In genomic region chr12:51710154-51710553, GRCm38 (mm10) we compare ENCODE assay signal across 22 mouse cellular contexts. TPM values are rescaled to one million over a fixed set of nuclear protein-coding genes. Genes with fewer than 3 reads are reported as not detected.
DNase-seq lines count a peak whose midpoint lies in the region; ATAC-seq and TF ChIP-seq lines count a peak whose summit lies in the region.
"Had no signal": no experiment of that assay in that cellular context is flagged by ENCODE, and none has a peak within 500 bp of the region (broad histone marks: within the 10 kb centered on the region; RNA-seq: fewer than 3 reads in every experiment).

No protein-coding gene starts in this region.

- no peak overlapping the region for H3K4me3 ChIP-seq in liver, embryonic 13.5 days (replicated peaks)
- no peak overlapping the region for H3K4me3 ChIP-seq in liver, embryonic 12.5 days
- H3K4me3 ChIP-seq in megakaryocyte, embryonic 14.5 days (replicated peaks) = peak overlapping the region; percentile 29
- H3K4me3 ChIP-seq in intestine, postnatal 0 days (ENCODE audit: low read depth, low read length) = no peak overlapping the region
- H3K4me3 ChIP-seq: hindbrain, embryonic 13.5 days; kidney, embryonic 15.5 days; layer of hippocampus, adult 2 months; limb, embryonic 10.5 days; neural tube, embryonic 15.5 days had no signal

- no peak overlapping the region for H3K9ac ChIP-seq in liver, embryonic 13.5 days
- no peak overlapping the region for H3K9ac ChIP-seq in liver, embryonic 12.5 days
- H3K9ac ChIP-seq in intestine, postnatal 0 days (ENCODE audit: low read depth, low read length) = no peak overlapping the region
- H3K9ac ChIP-seq: forebrain, postnatal 0 days; hindbrain, embryonic 13.5 days; kidney, embryonic 15.5 days; neural tube, embryonic 15.5 days had no signal

- no peak overlapping the region for H3K27ac ChIP-seq in liver, embryonic 13.5 days
- no peak overlapping the region for H3K27ac ChIP-seq in liver, embryonic 12.5 days
- no peak overlapping the region for H3K27ac ChIP-seq in intestine, postnatal 0 days (ENCODE audit: low read depth, low read length)
- H3K27ac ChIP-seq: hindbrain, embryonic 13.5 days; layer of hippocampus, adult 2 months; limb, embryonic 10.5 days; neural tube, embryonic 15.5 days had no signal

- no peaks in the 10 kb centered on the region for H3K36me3 ChIP-seq in liver, embryonic 13.5 days
- H3K36me3 ChIP-seq in liver, embryonic 12.5 days = no peaks in the 10 kb centered on the region
- H3K36me3 ChIP-seq in megakaryocyte, embryonic 14.5 days (replicated peaks; ENCODE audit: low read length) = peaks cover 2% of the 10 kb centered on the region
- H3K36me3 ChIP-seq in intestine, postnatal 0 days (ENCODE audit: control insufficient read depth, insufficient read depth) = no peaks in the 10 kb centered on the region
- H3K36me3 ChIP-seq: hindbrain, embryonic 13.5 days; kidney, embryonic 15.5 days; limb, embryonic 10.5 days; neural tube, embryonic 15.5 days had no signal

- no peak overlapping the region for H3K4me2 ChIP-seq in liver, embryonic 13.5 days
- no peak overlapping the region for H3K4me2 ChIP-seq in liver, embryonic 12.5 days
- no peak overlapping the region for H3K4me2 ChIP-seq in intestine, postnatal 0 days (replicated peaks; ENCODE audit: low read depth)
- H3K4me2 ChIP-seq: hindbrain, embryonic 13.5 days; kidney, embryonic 15.5 days; neural tube, embryonic 15.5 days had no signal

- H3K4me1 ChIP-seq in liver, embryonic 13.5 days (replicated peaks) = peaks cover 25% of the 10 kb centered on the region
- H3K4me1 ChIP-seq in liver, embryonic 12.5 days = peaks cover 27% of the 10 kb centered on the region
- H3K4me1 ChIP-seq in megakaryocyte, embryonic 14.5 days = peaks cover 44% of the 10 kb centered on the region
- no peaks in the 10 kb centered on the region for H3K4me1 ChIP-seq in intestine, postnatal 0 days (replicated peaks; ENCODE audit: control insufficient read depth, insufficient read depth, low read length)
- H3K4me1 ChIP-seq: hindbrain, embryonic 13.5 days; neural tube, embryonic 15.5 days had no signal

- WGBS in liver, embryonic 13.5 days (ENCODE audit: insufficient replicate concordance) = 30% methylated on average over 5 of the region's 5 CpGs
- 39% methylated on average over 5 of the region's 5 CpGs for WGBS in liver, embryonic 12.5 days (ENCODE audit: insufficient replicate concordance)
- 57% methylated on average over 5 of the region's 5 CpGs for WGBS in intestine, postnatal 0 days

- no peak for TF ChIP-seq CTCF in intestine, postnatal 0 days (IDR thresholded peaks at IDR 0.05; ENCODE audit: low read depth)

- H3K9me3 ChIP-seq in liver, embryonic 13.5 days (replicated peaks) = no peaks in the 10 kb centered on the region
- H3K9me3 ChIP-seq in liver, embryonic 12.5 days (replicated peaks) = no peaks in the 10 kb centered on the region
- 0 out of 2 replicates have a peak, but pooled peaks cover 4% of the 10 kb centered on the region for H3K9me3 ChIP-seq in megakaryocyte, embryonic 14.5 days
- H3K9me3 ChIP-seq in intestine, postnatal 0 days (ENCODE audit: control insufficient read depth) = no peaks in the 10 kb centered on the region
- H3K9me3 ChIP-seq: hindbrain, embryonic 13.5 days; kidney, embryonic 15.5 days; limb, embryonic 10.5 days; neural tube, embryonic 15.5 days had no signal

- H3K27me3 ChIP-seq in liver, embryonic 13.5 days = no peaks in the 10 kb centered on the region
- H3K27me3 ChIP-seq in liver, embryonic 12.5 days (replicated peaks) = no peaks in the 10 kb centered on the region
- no peaks in the 10 kb centered on the region for H3K27me3 ChIP-seq in megakaryocyte, embryonic 14.5 days (replicated peaks)
- H3K27me3 ChIP-seq in intestine, postnatal 0 days (replicated peaks; ENCODE audit: control insufficient read depth, insufficient read depth, low read length) = no peaks in the 10 kb centered on the region
- H3K27me3 ChIP-seq: hindbrain, embryonic 13.5 days; kidney, embryonic 15.5 days; neural tube, embryonic 15.5 days had no signal

- peak; percentile 92 for DNase-seq in heart, adult 11 months
- no peak for DNase-seq in heart, postnatal 10 days
- DNase-seq in liver, embryonic 13.5 days = no peak
- DNase-seq: adrenal gland, postnatal 25 days; B cell, adult 2 months; cerebellum, adult 9-10 months; forebrain, postnatal 0 days; gastrocnemius, postnatal 36 days; heart, postnatal 36 days; liver; right cerebral cortex, postnatal 4 days; thymus, postnatal 14 days had no signal

- 0 out of 2 replicates have a peak, but pooled peaks have one; percentile 39 for ATAC-seq in liver, embryonic 13.5 days (ENCODE audit: low read depth)
- no peak for ATAC-seq in liver, embryonic 12.5 days
- ATAC-seq in megakaryocyte, adult 5-6 weeks (ENCODE audit: poor library complexity, severe bottlenecking) = no peak
- no peak for ATAC-seq in intestine, postnatal 0 days
- ATAC-seq: activated CD4-positive, CD25-positive, alpha-beta regulatory T cell, adult 4 months; forebrain, postnatal 0 days had no signal

- intact Hi-C loops in heart, postnatal 10 days (cut with DNase I) = loop anchor here (2.0 kb wide), 1 partner anchor 19 kb away; no protein-coding TSS in a partner anchor

RNA-seq across cellular contexts. Expression of gene Strn3, which starts 18.5 kb away (rescaled TPM):
- total RNA-seq in heart, postnatal 10 days (2021) = 10 to 100 TPM; 88.2 to 97.4 TPM
- 13.4 and 14.5 TPM in 2 replicates for polyA plus RNA-seq in liver, embryonic 13.5 days (2015; fragmentation: Nextera tagmentation; extraction: Ambion mirVana)
- 27.3 and 28.3 TPM in 2 replicates for polyA plus RNA-seq in liver, embryonic 12.5 days (2016; fragmentation: Nextera tagmentation; extraction: Ambion mirVana)
- polyA plus RNA-seq in megakaryocyte, embryonic 14.5 days (2012; ENCODE audit: insufficient read depth, low replicate concordance) = 3.8 and 8.8 TPM in 2 replicates
- total RNA-seq in megakaryocyte, adult 5-6 weeks (2015) = 28.1 and 31.0 TPM in 2 replicates
- 49.2 and 59.5 TPM in 2 replicates for total RNA-seq in megakaryocyte, adult 5-6 weeks (2017)
- polyA plus RNA-seq in intestine, postnatal 0 days (2015; fragmentation: Nextera tagmentation; extraction: Ambion mirVana) = 22.2 and 22.9 TPM in 2 replicates

RNA-seq across cellular contexts. Expression of gene Ap4s1, which starts 19.3 kb away (rescaled TPM):
- total RNA-seq in heart, postnatal 10 days (2021) = 10 to 100 TPM; 36.9 to 37.8 TPM
- 17.1 and 17.5 TPM in 2 replicates for polyA plus RNA-seq in liver, embryonic 13.5 days (2015; fragmentation: Nextera tagmentation; extraction: Ambion mirVana)
- polyA plus RNA-seq in liver, embryonic 12.5 days (2016; fragmentation: Nextera tagmentation; extraction: Ambion mirVana) = 17.2 and 17.7 TPM in 2 replicates
- 27.7 and 51.5 TPM in 2 replicates for polyA plus RNA-seq in megakaryocyte, embryonic 14.5 days (2012; ENCODE audit: insufficient read depth, low replicate concordance)
- total RNA-seq in megakaryocyte, adult 5-6 weeks (2015) = 40.4 and 41.6 TPM in 2 replicates
- total RNA-seq in megakaryocyte, adult 5-6 weeks (2017) = 27.2 and 33.9 TPM in 2 replicates
- polyA plus RNA-seq in intestine, postnatal 0 days (2015; fragmentation: Nextera tagmentation; extraction: Ambion mirVana) = 24.0 and 25.7 TPM in 2 replicates
